Mouse (Mus musculus) forebrain, embryonic 14.5 days (tissue): ENCODE results near the gene Dcst2. TPM values are rescaled to one million over a fixed set of nuclear protein-coding genes. Genes with fewer than 3 reads are reported as not detected.

ENCODE experiments used
- ATAC-seq: fragments of 200-750 bp; cut with Nextera tagmentation; 2 replicates; pipeline ENCODE4 v1.8.0; 2017; ENCODE audit warnings: mild to moderate bottlenecking, moderate library complexity
- DNase-seq: peaks from one replicate; pipeline ENCODE4 v3.0.0-alpha.2; 2015; ENCODE audit warnings: low spot score
- H3K27ac ChIP-seq: fragments of 300-500 bp; sonication (generic); 2 replicates; pipeline ENCODE4 v1.5.1; 2014; ENCODE audit warnings: low read depth, mild to moderate bottlenecking, control low read depth, low read length, moderate library complexity
- H3K27me3 ChIP-seq: fragments of 300-500 bp; sonication (generic); replicated peaks from 2 replicates; pipeline ENCODE4 v1.6.1; 2014; ENCODE audit warnings: low read length, control low read depth, mixed read lengths; ENCODE audit not compliant: control insufficient read depth, insufficient read depth
- H3K36me3 ChIP-seq: fragments of 300-500 bp; sonication (generic); 2 replicates; pipeline ENCODE4 v1.6.1; 2014; ENCODE audit warnings: low read length, control low read depth; ENCODE audit not compliant: control insufficient read depth, insufficient read depth
- H3K4me1 ChIP-seq: fragments of 300-500 bp; sonication (generic); 2 replicates; pipeline ENCODE4 v1.6.1; 2014; ENCODE audit warnings: antibody characterized with exemption, low read length, control low read depth; ENCODE audit not compliant: control insufficient read depth, insufficient read depth
- H3K4me2 ChIP-seq: fragments of 300-500 bp; sonication (generic); 2 replicates; pipeline ENCODE4 v1.6.1; 2014; ENCODE audit warnings: mild to moderate bottlenecking, control low read depth, low read length
- H3K4me3 ChIP-seq: fragments of 300-500 bp; sonication (generic); 2 replicates; pipeline ENCODE4 v1.5.1; 2014; ENCODE audit warnings: low read depth, low read length, control low read depth
- H3K9ac ChIP-seq: fragments of 300-500 bp; sonication (generic); 2 replicates; pipeline ENCODE4 v1.6.1; 2014; ENCODE audit warnings: mild to moderate bottlenecking, low read length, control low read depth, moderate library complexity
- H3K9me3 ChIP-seq: fragments of 300-500 bp; sonication (generic); replicated peaks from 2 replicates; pipeline ENCODE4 v1.6.1; 2016; ENCODE audit warnings: low read length, control low read depth, mixed read lengths; ENCODE audit not compliant: control insufficient read depth
- WGBS: fragments of 180-500 bp; shearing (Covaris S2); extraction: QIAGEN DNeasy Blood & Tissue Kit; methylation state at CpG from one replicate; pipeline ENCODE4 v1.1.7; 2014; 5-methylcytosine and 5-hydroxymethylcytosine counted together
- polyA plus RNA-seq: library from polyadenylated mRNA; unstranded; fragments of >200 nt; fragmentation: Nextera tagmentation; extraction: Ambion mirVana; gene quantifications from 2 replicates; pipeline ENCODE4 v1.2.1, GENCODE M21; 2014

The Dcst2 gene
- polyA plus RNA-seq, 1 experiment from 2014 or later: 0.08 TPM

GRCm38 (mm10) chr3:89327371-89327870 lies 34.4 kb upstream of the Dcst2 start:
- 67% methylated on average over 9 of the region's 9 CpGs for WGBS

GRCm38 (mm10) chr3:89328623-89329022 lies 33.2 kb upstream of the Dcst2 start:
- Histone ChIP-seq H3K4me3 (no peak overlapping the region), H3K9ac (no peak overlapping the region), H3K27ac (no peak overlapping the region), H3K4me2 (no peak overlapping the region), H3K4me1 (peaks cover 31% of the 10 kb centered on the region), H3K27me3 (no peaks in the 10 kb centered on the region), H3K9me3 (no peaks in the 10 kb centered on the region), H3K36me3 (peaks cover 7% of the 10 kb centered on the region)
- no peak for DNase-seq
- WGBS: 28% methylated on average over 4 of the region's 4 CpGs
- no peak for ATAC-seq

More at GRCm38 (mm10) chr3:89327371-89327870, 34.4 kb upstream of the Dcst2 start:
- peaks cover 24% of the 10 kb centered on the region for H3K4me1 ChIP-seq
- no peaks in the 10 kb centered on the region for H3K36me3 ChIP-seq
- H3K9me3 ChIP-seq: no peaks in the 10 kb centered on the region
- no peak overlapping the region for H3K9ac ChIP-seq
- H3K4me2 ChIP-seq: no peak overlapping the region
- H3K27ac ChIP-seq: no peak overlapping the region
- H3K27me3 ChIP-seq: no peaks in the 10 kb centered on the region
- DNase-seq (no peak), ATAC-seq (no peak)
- H3K4me3 ChIP-seq: no peak overlapping the region

DNA sequence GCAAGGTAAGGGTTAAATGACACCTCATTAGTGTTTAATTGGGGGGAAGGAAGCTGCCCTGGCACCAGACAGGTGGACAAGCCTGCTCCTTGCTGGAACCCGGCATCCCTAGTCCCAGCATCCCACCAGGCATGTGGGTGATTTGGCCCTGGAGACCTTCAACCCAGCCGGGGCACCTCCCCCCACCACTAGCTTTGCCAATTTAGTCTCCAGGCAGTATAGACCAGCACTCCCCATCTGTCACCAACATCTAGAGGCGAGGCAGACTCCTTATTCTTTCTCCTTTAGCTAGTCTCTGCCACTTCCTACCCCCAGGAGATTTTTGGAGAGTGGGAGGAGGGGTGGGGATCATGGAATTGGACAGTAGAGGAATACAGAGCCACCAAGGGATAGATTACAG lies 31.4 kb upstream of the Dcst2 start:
- ATAC-seq: peak; percentile 22; the same call in 1 of the 2 replicates
- Histone ChIP-seq H3K4me2 (no peak overlapping the region), H3K4me1 (peaks cover 31% of the 10 kb centered on the region)

GRCm38 (mm10) chr3:89330948-89331347 lies 30.8 kb upstream of the Dcst2 start:
- H3K9me3 ChIP-seq: no peaks in the 10 kb centered on the region
- DNase-seq: no peak

More for the DNA sequence above, 31.4 kb upstream of the Dcst2 start:
- H3K9me3 ChIP-seq: no peaks in the 10 kb centered on the region
- H3K9ac ChIP-seq: no peak overlapping the region
- no peak overlapping the region for H3K27ac ChIP-seq
- peak; percentile 33 for DNase-seq
- no peaks in the 10 kb centered on the region for H3K27me3 ChIP-seq
- H3K4me3 ChIP-seq: no peak overlapping the region
- H3K36me3 ChIP-seq: peaks cover 19% of the 10 kb centered on the region
- 30% methylated on average over 3 of the region's 3 CpGs for WGBS

DNA sequence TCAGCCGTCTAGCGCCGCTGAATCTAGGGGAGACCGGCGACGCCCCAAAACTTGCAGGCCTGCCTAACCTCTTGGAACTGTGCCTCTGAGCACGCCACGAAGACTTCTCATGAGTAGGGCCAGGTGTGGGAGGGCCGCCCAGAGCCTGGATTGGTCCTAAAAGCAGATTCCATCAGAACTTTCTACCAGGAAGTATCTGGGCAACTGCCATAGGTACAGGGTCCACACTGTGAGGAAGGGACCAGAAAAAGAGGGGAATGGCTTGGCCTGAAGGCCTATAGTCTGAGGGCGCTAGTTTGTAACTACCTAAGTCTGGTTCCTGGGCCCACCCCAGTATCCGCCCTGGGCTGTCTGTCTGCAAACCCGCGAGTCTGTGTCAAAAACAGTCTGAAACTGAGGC lies 30.2 kb upstream of the Dcst2 start:
- Histone ChIP-seq H3K9me3 (no peaks in the 10 kb centered on the region), H3K4me1 (peaks cover 40% of the 10 kb centered on the region), H3K36me3 (peaks cover 19% of the 10 kb centered on the region), H3K9ac (no peak overlapping the region), H3K4me3 (no peak overlapping the region), H3K27me3 (no peaks in the 10 kb centered on the region), H3K4me2 (no peak overlapping the region), H3K27ac (no peak overlapping the region)
- 70% methylated on average over 13 of the region's 13 CpGs for WGBS
- DNase-seq: no peak
- no peak for ATAC-seq

More at GRCm38 (mm10) chr3:89330948-89331347, 30.8 kb upstream of the Dcst2 start:
- H3K27ac ChIP-seq: no peak overlapping the region
- H3K27me3 ChIP-seq: no peaks in the 10 kb centered on the region
- H3K4me2 ChIP-seq: no peak overlapping the region
- ATAC-seq: no peak
- peaks cover 19% of the 10 kb centered on the region for H3K36me3 ChIP-seq
- WGBS: 20% methylated on average over 10 of the region's 10 CpGs
- H3K4me3 ChIP-seq: no peak overlapping the region
- no peak overlapping the region for H3K9ac ChIP-seq
- H3K4me1 ChIP-seq: peaks cover 34% of the 10 kb centered on the region

DNA sequence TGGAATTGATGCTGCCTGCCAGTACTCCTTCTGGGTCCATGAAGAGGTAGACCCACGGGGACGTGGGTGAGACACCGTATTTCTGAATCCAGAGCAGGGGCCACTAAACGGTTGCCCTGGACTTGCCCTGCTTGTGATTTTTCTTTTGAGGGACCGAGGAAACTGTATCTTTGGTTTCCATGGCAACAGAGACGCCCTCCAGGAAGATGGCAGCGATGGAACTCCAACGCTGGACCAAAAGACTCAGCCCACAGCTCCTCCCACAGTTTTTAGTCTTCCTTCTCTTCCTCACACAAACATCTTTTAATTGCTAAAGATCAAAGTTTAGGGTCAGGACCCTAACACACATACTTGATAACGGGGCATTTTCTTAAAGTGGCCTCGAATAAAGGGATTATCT lies 29.8 kb upstream of the Dcst2 start:
- ATAC-seq: no peak
- H3K4me3 ChIP-seq: no peak overlapping the region
- H3K4me2 ChIP-seq: no peak overlapping the region
- H3K9ac ChIP-seq: no peak overlapping the region
- H3K4me1 ChIP-seq: peaks cover 43% of the 10 kb centered on the region
- H3K27me3 ChIP-seq: no peaks in the 10 kb centered on the region
- 35% methylated on average over 10 of the region's 10 CpGs for WGBS
- peaks cover 19% of the 10 kb centered on the region for H3K36me3 ChIP-seq
- peak; percentile 38 for DNase-seq
- no peak overlapping the region for H3K27ac ChIP-seq
- no peaks in the 10 kb centered on the region for H3K9me3 ChIP-seq

GRCm38 (mm10) chr3:89332476-89332875 lies 29.3 kb upstream of the Dcst2 start:
- H3K9ac ChIP-seq: peak overlapping the region; percentile 37; the same call in 1 of the 2 replicates
- ATAC-seq (peak; percentile 28), DNase-seq (peak; percentile 39)

GRCm38 (mm10) chr3:89333053-89333452 lies 28.7 kb upstream of the Dcst2 start:
- WGBS: 53% methylated on average over 11 of the region's 11 CpGs
- H3K9ac ChIP-seq: peak overlapping the region; percentile 37
- H3K4me2 ChIP-seq: no peak overlapping the region
- DNase-seq (peak; percentile 33), ATAC-seq (no peak)
- no peaks in the 10 kb centered on the region for H3K9me3 ChIP-seq
- peak overlapping the region; percentile 72 for H3K27ac ChIP-seq
- H3K4me1 ChIP-seq: peaks cover 43% of the 10 kb centered on the region
- H3K4me3 ChIP-seq: no peak overlapping the region
- peaks cover 19% of the 10 kb centered on the region for H3K36me3 ChIP-seq
- H3K27me3 ChIP-seq: no peaks in the 10 kb centered on the region

More at GRCm38 (mm10) chr3:89332476-89332875, 29.3 kb upstream of the Dcst2 start:
- peak overlapping the region; percentile 72 for H3K27ac ChIP-seq
- H3K4me3 ChIP-seq: no peak overlapping the region
- H3K4me2 ChIP-seq: no peak overlapping the region
- H3K9me3 ChIP-seq: no peaks in the 10 kb centered on the region
- no peaks in the 10 kb centered on the region for H3K27me3 ChIP-seq
- H3K36me3 ChIP-seq: peaks cover 19% of the 10 kb centered on the region
- peaks cover 43% of the 10 kb centered on the region for H3K4me1 ChIP-seq
- WGBS: 14% methylated on average over 12 of the region's 12 CpGs

- H3K4me3 ChIP-seq: peak overlapping the region; percentile 77
- no peak for ATAC-seq
- H3K27me3 ChIP-seq: no peaks in the 10 kb centered on the region
- H3K4me2 ChIP-seq: peak overlapping the region; percentile 71
- H3K36me3 ChIP-seq: peaks cover 21% of the 10 kb centered on the region
- H3K4me1 ChIP-seq: peaks cover 32% of the 10 kb centered on the region
- peak overlapping the region; percentile 86 for H3K9ac ChIP-seq
- H3K27ac ChIP-seq: peak overlapping the region; percentile 77; the same call in 1 of the 2 replicates
- no peak for DNase-seq
- no peaks in the 10 kb centered on the region for H3K9me3 ChIP-seq
- WGBS: 11% methylated on average over 6 of the region's 6 CpGs
Measured at GRCm38 (mm10) chr3:89336529-89336928, 25.2 kb upstream of the Dcst2 start.
